Mouse (Mus musculus) liver, embryonic 14.5 days (tissue): ENCODE data around the gene D6Ertd527e. TPM values are rescaled to one million over a fixed set of nuclear protein-coding genes. Genes with fewer than 3 reads are reported as not detected.

Source experiments
- ATAC-seq: fragments of 200-750 bp; cut with Nextera tagmentation; 2 replicates; pipeline ENCODE4 v1.8.0; 2017; ENCODE audit warnings: moderate number of reproducible peaks, mild to moderate bottlenecking, moderate library complexity; ENCODE audit not compliant: insufficient read depth
- DNase-seq, 3 experiments: peaks; one replicate each; pipeline ENCODE4 v3.0.0-alpha.2; 2012 to 2013; ENCODE audit warnings: low read depth in 3 of 3, low spot score in 3 of 3
- H3K27ac ChIP-seq: fragments of 300-500 bp; sonication (generic); 2 replicates; pipeline ENCODE4 v1.5.1; 2014; ENCODE audit warnings: moderate library complexity, mild to moderate bottlenecking, control low read depth, inconsistent platforms
- H3K27me3 ChIP-seq: fragments of 300-500 bp; sonication (generic); 2 replicates; pipeline ENCODE4 v1.6.1; 2014; ENCODE audit warnings: mild to moderate bottlenecking, low read length, moderate library complexity; ENCODE audit not compliant: control insufficient read depth, insufficient read depth
- H3K36me3 ChIP-seq: fragments of 300-500 bp; sonication (generic); replicated peaks from 2 replicates; pipeline ENCODE4 v1.6.1; 2014; ENCODE audit warnings: low read depth; ENCODE audit not compliant: control insufficient read depth, insufficient read depth
- H3K4me1 ChIP-seq, 2 experiments: fragments of 200-500 bp in 1 of 2; fragments of 300-500 bp in 1 of 2; sonication (generic) in 1 of 2; replicated peaks; 2 replicates each; pipeline ENCODE4 v1.6.1; 2012 to 2014; ENCODE audit warnings: antibody characterized with exemption in 1 of 2, inconsistent platforms in 1 of 2, low read length in 1 of 2; ENCODE audit not compliant: control insufficient read depth in 2 of 2, insufficient read depth in 2 of 2
- H3K4me2 ChIP-seq: fragments of 300-500 bp; sonication (generic); 2 replicates; pipeline ENCODE4 v1.6.1; 2014; ENCODE audit warnings: low read depth, mild to moderate bottlenecking, control low read depth, moderate library complexity
- H3K4me3 ChIP-seq, 2 experiments: fragments of 200-500 bp in 1 of 2; fragments of 300-500 bp in 1 of 2; sonication (generic) in 1 of 2; 2 replicates each; pipeline ENCODE4 v1.5.1; 2012 to 2014; ENCODE audit warnings: low read depth in 2 of 2, low read length in 2 of 2, mild to moderate bottlenecking in 2 of 2, control low read depth in 1 of 2, inconsistent platforms in 1 of 2, moderate library complexity in 1 of 2; ENCODE audit not compliant: insufficient read depth in 1 of 2
- H3K9ac ChIP-seq: fragments of 300-500 bp; sonication (generic); replicated peaks from 2 replicates; pipeline ENCODE4 v1.6.1; 2014; ENCODE audit warnings: mild to moderate bottlenecking, control low read depth, moderate library complexity
- H3K9me3 ChIP-seq: fragments of 300-500 bp; sonication (generic); 2 replicates; pipeline ENCODE4 v1.6.1; 2016; ENCODE audit warnings: low read length, mixed read lengths; ENCODE audit not compliant: control insufficient read depth
- CTCF ChIP-seq: IDR thresholded peaks from 2 replicates; pipeline ENCODE4 v1.5.1; 2016; ENCODE audit warnings: antibody characterized with exemption, low read depth, control low read depth
- EP300 ChIP-seq: IDR thresholded peaks from 2 replicates; pipeline ENCODE4 v1.6.1; 2016; ENCODE audit warnings: antibody characterized with exemption, low read depth
- WGBS: fragments of 180-500 bp; shearing (Covaris S2); extraction: QIAGEN DNeasy Blood & Tissue Kit; methylation state at CpG from one replicate; pipeline ENCODE4 v1.1.7; 2014; ENCODE audit not compliant: insufficient replicate concordance; 5-methylcytosine and 5-hydroxymethylcytosine counted together
- polyA plus RNA-seq, 2 experiments: library from polyadenylated mRNA; depleted of rRNA in 1 of 2; stranded (reverse) in 1 of 2; unstranded in 1 of 2; fragments of >200 nt; fragmentation: Nextera tagmentation in 1 of 2; extraction: Ambion mirVana in 1 of 2; gene quantifications; 2 replicates each; pipeline versions ENCODE4 v1.2.1 to v1.2.3; 2012 to 2014

The D6Ertd527e gene
- polyA plus RNA-seq, 2 experiments: 0.01 TPM; not detected in 1

DNA sequence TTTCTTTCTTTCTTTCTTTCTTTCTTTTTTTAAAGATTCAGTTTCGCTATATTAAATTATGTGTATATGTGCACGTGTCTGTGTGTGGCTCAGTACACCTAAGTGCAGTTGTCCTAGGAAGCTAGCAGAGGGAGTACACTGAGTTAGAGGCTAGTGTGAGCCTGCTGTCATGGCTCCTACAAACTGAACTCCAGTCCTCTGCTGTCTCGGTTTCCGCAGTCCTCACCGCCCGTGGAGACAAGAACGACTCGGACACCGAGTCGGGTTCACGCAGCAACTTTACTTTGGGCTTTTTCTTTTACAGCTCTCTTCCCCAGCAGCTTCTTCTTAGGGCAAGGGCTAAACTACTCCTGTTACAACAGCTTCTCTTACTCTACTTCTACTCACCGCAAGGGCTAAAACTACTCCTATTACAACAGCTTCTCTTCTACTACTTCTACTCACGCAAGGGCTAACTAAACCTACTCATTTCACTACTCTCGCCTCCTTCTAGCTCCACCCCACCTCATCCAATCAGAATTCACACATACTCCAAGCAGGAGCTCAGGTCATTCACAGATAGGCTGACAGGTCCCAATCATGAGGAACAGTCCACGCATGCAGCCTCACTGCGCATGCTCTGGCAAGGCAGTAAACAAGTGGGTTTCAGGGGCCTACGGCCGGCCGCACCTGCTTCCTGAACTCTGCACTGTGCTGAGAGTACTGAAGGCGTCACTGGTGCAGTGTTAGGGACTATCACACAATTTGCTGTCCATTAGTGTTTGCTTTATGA is 14.7 kb downstream of the D6Ertd527e start:
- no peak overlapping the region for H3K4me3 ChIP-seq
- no peaks in the 10 kb centered on the region; a peak in 1 of 4 replicates for H3K4me1 ChIP-seq
- no peaks in the 10 kb centered on the region for H3K27me3 ChIP-seq
- H3K4me2 ChIP-seq: no peak overlapping the region
- 68% methylated on average over 20 of the region's 20 CpGs for WGBS
- no peaks in the 10 kb centered on the region for H3K36me3 ChIP-seq
- H3K9me3 ChIP-seq: no peaks in the 10 kb centered on the region
- H3K27ac ChIP-seq: no peak overlapping the region
- ATAC-seq (peak; percentile 61; the same call in 1 of the 2 replicates), DNase-seq (no peak)
- H3K9ac ChIP-seq: no peak overlapping the region
- TF ChIP-seq EP300: no peak
- no peak for TF ChIP-seq CTCF

DNA sequence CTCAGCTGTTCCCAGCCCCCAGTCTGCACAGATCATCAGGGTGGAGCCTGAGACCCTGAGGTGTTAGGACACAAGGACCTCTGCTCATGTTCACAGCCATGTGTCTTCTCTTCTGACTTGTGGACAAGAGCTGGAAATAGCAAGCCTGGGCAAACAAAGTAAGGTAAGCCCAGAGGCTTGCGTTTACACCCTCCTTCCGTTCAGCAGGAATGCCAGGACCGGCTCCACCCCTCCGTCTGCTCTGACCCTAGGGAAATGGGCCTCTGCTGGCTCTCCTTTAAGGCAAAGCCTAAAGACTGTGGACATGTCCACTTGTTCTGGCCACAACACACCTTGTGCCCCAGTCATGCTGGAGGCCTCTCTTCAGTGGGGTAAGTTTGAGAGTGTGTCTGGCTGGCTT is 15.4 kb downstream of the D6Ertd527e start:
- Histone ChIP-seq H3K4me2 (no peak overlapping the region), H3K9me3 (no peaks in the 10 kb centered on the region), H3K36me3 (no peaks in the 10 kb centered on the region), H3K27me3 (no peaks in the 10 kb centered on the region), H3K27ac (no peak overlapping the region), H3K4me3 (no peak overlapping the region), H3K9ac (no peak overlapping the region), H3K4me1 (no peaks in the 10 kb centered on the region; a peak in 1 of 4 replicates)
- TF ChIP-seq EP300: no peak
- no peak for TF ChIP-seq CTCF
- no peak for DNase-seq
- 67% methylated on average over 4 of the region's 4 CpGs for WGBS
- ATAC-seq: no peak

DNA sequence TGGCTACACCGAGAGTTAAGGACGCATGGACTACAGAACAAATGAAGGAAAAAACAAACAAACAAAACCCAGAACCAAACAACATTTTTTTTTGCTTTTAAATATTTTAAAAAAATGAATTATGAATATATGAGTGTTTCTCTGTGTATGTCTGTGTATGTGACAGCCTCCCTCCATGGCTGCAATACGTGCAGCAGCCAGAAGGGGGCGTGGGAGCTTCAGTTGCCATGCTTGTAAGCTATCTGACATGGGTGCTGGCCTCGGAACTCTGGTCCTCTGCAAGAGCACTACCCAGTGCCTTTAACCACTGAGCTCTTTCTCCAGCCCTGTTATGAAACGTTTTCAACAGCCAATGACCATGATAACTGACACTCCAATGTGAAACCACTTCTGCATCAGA is 16.1 kb downstream of the D6Ertd527e start:
- Histone ChIP-seq H3K4me1 (no peaks in the 10 kb centered on the region; a peak in 1 of 4 replicates), H3K9ac (no peak overlapping the region), H3K36me3 (no peaks in the 10 kb centered on the region), H3K4me3 (no peak overlapping the region), H3K27me3 (no peaks in the 10 kb centered on the region), H3K27ac (no peak overlapping the region), H3K9me3 (no peaks in the 10 kb centered on the region), H3K4me2 (no peak overlapping the region)
- 73% methylated on average over 6 of the region's 6 CpGs for WGBS
- DNase-seq (no peak), ATAC-seq (no peak)
- peak; percentile 75 for TF ChIP-seq CTCF
- no peak for TF ChIP-seq EP300

DNA sequence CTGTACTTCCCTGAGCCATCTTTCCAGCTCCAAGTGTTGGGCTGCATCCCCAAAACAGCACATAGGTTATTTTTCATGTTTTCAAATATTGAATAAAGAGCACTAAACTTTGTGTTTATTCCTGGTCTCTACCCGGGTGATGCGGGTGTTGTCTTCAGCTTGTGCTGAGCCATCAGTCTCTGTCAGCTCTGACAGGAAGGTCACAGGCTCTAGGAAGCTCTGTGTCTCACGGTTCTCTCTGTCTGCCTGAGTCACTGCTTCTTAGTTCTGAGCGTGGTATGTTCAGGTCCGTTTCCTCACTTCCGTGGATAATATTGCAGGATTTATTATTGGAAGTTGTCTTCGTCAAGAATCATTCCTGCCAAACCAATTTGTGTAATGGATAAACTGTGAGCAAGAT is 17.4 kb downstream of the D6Ertd527e start:
- Histone ChIP-seq H3K27me3 (no peaks in the 10 kb centered on the region), H3K9ac (no peak overlapping the region), H3K27ac (no peak overlapping the region), H3K36me3 (no peaks in the 10 kb centered on the region), H3K4me1 (peaks cover 0 to under 1% of the 10 kb centered on the region in 2 experiments; a peak in 2 of 4 replicates), H3K9me3 (no peaks in the 10 kb centered on the region), H3K4me2 (no peak overlapping the region), H3K4me3 (no peak overlapping the region)
- TF ChIP-seq EP300: no peak
- no peak for TF ChIP-seq CTCF
- WGBS: 61% methylated on average over 7 of the region's 7 CpGs
- DNase-seq: no peak
- ATAC-seq: no peak

DNA sequence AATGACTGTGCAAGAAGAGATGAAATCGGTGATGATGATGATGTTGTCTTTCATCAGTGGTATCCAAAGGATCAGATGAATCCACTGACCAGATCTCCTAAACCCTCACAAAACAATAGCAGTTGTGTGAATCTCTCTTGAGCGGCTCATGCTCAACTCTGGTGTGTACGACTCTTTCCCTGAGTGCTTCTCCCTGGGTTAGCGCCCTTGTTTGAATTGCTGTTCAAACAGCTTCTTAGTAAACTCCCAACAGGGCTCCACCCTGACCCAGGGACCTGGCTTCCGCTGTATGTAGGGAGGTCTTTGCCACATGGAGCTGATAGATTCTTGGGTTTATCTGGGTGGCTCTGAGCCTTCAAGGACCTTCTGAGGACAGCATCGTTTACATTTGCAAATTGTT is 18.9 kb downstream of the D6Ertd527e start:
- H3K27me3 ChIP-seq: no peaks in the 10 kb centered on the region
- H3K9me3 ChIP-seq: no peaks in the 10 kb centered on the region
- no peak for TF ChIP-seq CTCF
- TF ChIP-seq EP300: no peak
- DNase-seq (no peak), ATAC-seq (no peak)
- no peak overlapping the region for H3K27ac ChIP-seq
- peaks cover 0 to 8% of the 10 kb centered on the region in 2 experiments; a peak in 2 of 4 replicates for H3K4me1 ChIP-seq
- no peak overlapping the region for H3K4me3 ChIP-seq
- H3K36me3 ChIP-seq: no peaks in the 10 kb centered on the region
- no peak overlapping the region for H3K9ac ChIP-seq
- no peak overlapping the region for H3K4me2 ChIP-seq
- WGBS: 63% methylated on average over 6 of the region's 6 CpGs
